Mouse (Mus musculus): ENCODE data around the gene Olfr462. TPM values are rescaled to one million over a fixed set of nuclear protein-coding genes. Genes with fewer than 3 reads are reported as not detected.
"Not testable (repeated sequence)": the region's sequence is repeated elsewhere in the genome, so short reads cannot be mapped to it uniquely, and the experiment has no call there.

Gene Olfr462
- total and polyA plus RNA-seq, 3 experiments: 0.05 TPM; not detected in 2

GRCm38 (mm10) chr11:87875436-87875835 lies 16.6 kb downstream of the Olfr462 start, which contains the start of gene Epx:
Epx (minus strand) TSS chr11:87875536.
- DNase-seq (ENCODE audit: low spot score): no peak
- no peak for ATAC-seq (ENCODE audit: extremely low read depth, insufficient number of reproducible peaks, low FRiP score, poor library complexity, severe bottlenecking)
- TF ChIP-seq CTCF (IDR thresholded peaks at IDR 0.05; ENCODE audit: low read depth, low read length) (no peak), TAL1 (conservative IDR thresholded peaks at IDR 0.05; ENCODE audit: low read depth, low read length) (no peak), POLR2AphosphoS5 (IDR thresholded peaks at IDR 0.05; ENCODE audit: insufficient replicate concordance, low read depth, low read length) (no peak), GATA1 (IDR thresholded peaks at IDR 0.05; ENCODE audit: borderline replicate concordance, low read length) (no peak), GATA2 (IDR thresholded peaks at IDR 0.05; ENCODE audit: borderline replicate concordance, low read depth, low read length) (no peak)
- no peaks in the 10 kb centered on the region for H3K4me1 ChIP-seq (ENCODE audit: insufficient read depth, low read depth, low read length)
- H3K36me3 ChIP-seq (replicated peaks): no peaks in the 10 kb centered on the region
- peaks cover 30% of the 10 kb centered on the region for H3K27me3 ChIP-seq (ENCODE audit: insufficient read depth, low read length)
- H3K4me3 ChIP-seq (ENCODE audit: low read depth, low read length): no peak within 1 kb of the TSS
- no peaks in the 10 kb centered on the region for H3K9me3 ChIP-seq (replicated peaks)

- DNase-seq (ENCODE audit: low spot score): no peak
- Histone ChIP-seq H3K9me3 (replicated peaks) (no peaks in the 10 kb centered on the region), H3K4me3 (ENCODE audit: low read depth, low read length) (no peak overlapping the region), H3K36me3 (replicated peaks) (no peaks in the 10 kb centered on the region), H3K4me1 (ENCODE audit: insufficient read depth, low read depth, low read length) (no peaks in the 10 kb centered on the region), H3K27me3 (ENCODE audit: insufficient read depth, low read length) (peaks cover 22% of the 10 kb centered on the region)
- TF ChIP-seq POLR2AphosphoS5 (IDR thresholded peaks at IDR 0.05; ENCODE audit: insufficient replicate concordance, low read depth, low read length) (no peak), CTCF (IDR thresholded peaks at IDR 0.05; ENCODE audit: low read depth, low read length) (no peak), TAL1 (conservative IDR thresholded peaks at IDR 0.05; ENCODE audit: low read depth, low read length) (no peak)
- no peak for ATAC-seq (ENCODE audit: extremely low read depth, insufficient number of reproducible peaks, low FRiP score, poor library complexity, severe bottlenecking)
These were observed 20.3 kb downstream of the Olfr462 start for GRCm38 (mm10) chr11:87871766-87872165.

- no peaks in the 10 kb centered on the region for H3K4me1 ChIP-seq (ENCODE audit: insufficient read depth, low read depth, low read length)
- TF ChIP-seq CTCF (IDR thresholded peaks at IDR 0.05; ENCODE audit: low read depth, low read length) (no peak), POLR2AphosphoS5 (IDR thresholded peaks at IDR 0.05; ENCODE audit: insufficient replicate concordance, low read depth, low read length) (no peak), GATA2 (IDR thresholded peaks at IDR 0.05; ENCODE audit: borderline replicate concordance, low read depth, low read length) (no peak), GATA1 (IDR thresholded peaks at IDR 0.05; ENCODE audit: borderline replicate concordance, low read length) (no peak), TAL1 (conservative IDR thresholded peaks at IDR 0.05; ENCODE audit: low read depth, low read length) (no peak)
- no peak for DNase-seq (ENCODE audit: low spot score)
- H3K4me3 ChIP-seq (ENCODE audit: low read depth, low read length): no peak overlapping the region
- H3K27me3 ChIP-seq (ENCODE audit: insufficient read depth, low read length): peaks cover 15% of the 10 kb centered on the region; the same call in 1 of the 2 replicates
- no peak for ATAC-seq (ENCODE audit: extremely low read depth, insufficient number of reproducible peaks, low FRiP score, poor library complexity, severe bottlenecking)
- H3K36me3 ChIP-seq (replicated peaks): no peaks in the 10 kb centered on the region
- H3K9me3 ChIP-seq (replicated peaks): no peaks in the 10 kb centered on the region
These were observed 22.0 kb downstream of the Olfr462 start for GRCm38 (mm10) chr11:87870096-87870495.

GRCm38 (mm10) chr11:87866891-87867290 lies 25.2 kb downstream of the Olfr462 start:
- H3K4me1 ChIP-seq (ENCODE audit: insufficient read depth, low read depth, low read length); ATAC-seq (ENCODE audit: extremely low read depth, insufficient number of reproducible peaks, low FRiP score, poor library complexity, severe bottlenecking); H3K9me3 ChIP-seq (replicated peaks); DNase-seq (ENCODE audit: low spot score); H3K4me3 ChIP-seq (ENCODE audit: low read depth, low read length): not testable (repeated sequence)
- Histone ChIP-seq H3K27me3 (ENCODE audit: insufficient read depth, low read length) (peaks cover 13% of the 10 kb centered on the region; the same call in 1 of the 2 replicates), H3K36me3 (replicated peaks) (peaks cover 12% of the 10 kb centered on the region)

GRCm38 (mm10) chr11:87862805-87863204 lies 29.3 kb downstream of the Olfr462 start:
- DNase-seq (ENCODE audit: low spot score) (no peak), ATAC-seq (ENCODE audit: extremely low read depth, insufficient number of reproducible peaks, low FRiP score, poor library complexity, severe bottlenecking) (no peak)
- Histone ChIP-seq H3K4me1 (ENCODE audit: insufficient read depth, low read depth, low read length) (no peaks in the 10 kb centered on the region), H3K9me3 (replicated peaks) (no peaks in the 10 kb centered on the region), H3K4me3 (ENCODE audit: low read depth, low read length) (no peak overlapping the region), H3K36me3 (replicated peaks) (peaks cover 40% of the 10 kb centered on the region), H3K27me3 (ENCODE audit: insufficient read depth, low read length) (peaks cover 7% of the 10 kb centered on the region; the same call in 1 of the 2 replicates)
- TF ChIP-seq POLR2AphosphoS5 (IDR thresholded peaks at IDR 0.05; ENCODE audit: insufficient replicate concordance, low read depth, low read length): no peak
- TF ChIP-seq GATA1 (IDR thresholded peaks at IDR 0.05; ENCODE audit: borderline replicate concordance, low read length): no peak
- no peak for TF ChIP-seq TAL1 (conservative IDR thresholded peaks at IDR 0.05; ENCODE audit: low read depth, low read length)
- no peak for TF ChIP-seq GATA2 (IDR thresholded peaks at IDR 0.05; ENCODE audit: borderline replicate concordance, low read depth, low read length)
- TF ChIP-seq CTCF (IDR thresholded peaks at IDR 0.05; ENCODE audit: low read depth, low read length): no peak

- no peak for ATAC-seq (ENCODE audit: extremely low read depth, insufficient number of reproducible peaks, low FRiP score, poor library complexity, severe bottlenecking)
- H3K36me3 ChIP-seq (replicated peaks): peaks cover 59% of the 10 kb centered on the region
These were observed 31.6 kb downstream of the Olfr462 start for GRCm38 (mm10) chr11:87860426-87860825.

GRCm38 (mm10) chr11:87859273-87859672 lies 32.8 kb downstream of the Olfr462 start:
- Histone ChIP-seq H3K4me3 (ENCODE audit: low read depth, low read length) (no peak overlapping the region), H3K9me3 (replicated peaks) (no peaks in the 10 kb centered on the region), H3K27me3 (ENCODE audit: insufficient read depth, low read length) (peaks cover 7% of the 10 kb centered on the region; the same call in 1 of the 2 replicates), H3K36me3 (replicated peaks) (peaks cover 59% of the 10 kb centered on the region), H3K4me1 (ENCODE audit: insufficient read depth, low read depth, low read length) (no peaks in the 10 kb centered on the region)
- DNase-seq (ENCODE audit: low spot score) (no peak), ATAC-seq (ENCODE audit: extremely low read depth, insufficient number of reproducible peaks, low FRiP score, poor library complexity, severe bottlenecking) (no peak)
- TF ChIP-seq CTCF (IDR thresholded peaks at IDR 0.05; ENCODE audit: low read depth, low read length): no peak
- TF ChIP-seq TAL1 (conservative IDR thresholded peaks at IDR 0.05; ENCODE audit: low read depth, low read length): no peak
- TF ChIP-seq POLR2AphosphoS5 (IDR thresholded peaks at IDR 0.05; ENCODE audit: insufficient replicate concordance, low read depth, low read length): no peak
- TF ChIP-seq GATA1 (IDR thresholded peaks at IDR 0.05; ENCODE audit: borderline replicate concordance, low read length): no peak
- TF ChIP-seq GATA2 (IDR thresholded peaks at IDR 0.05; ENCODE audit: borderline replicate concordance, low read depth, low read length): no peak

More at GRCm38 (mm10) chr11:87860426-87860825, 31.6 kb downstream of the Olfr462 start:
- peaks cover 7% of the 10 kb centered on the region; the same call in 1 of the 2 replicates for H3K27me3 ChIP-seq (ENCODE audit: insufficient read depth, low read length)
- no peaks in the 10 kb centered on the region for H3K9me3 ChIP-seq (replicated peaks)
- TF ChIP-seq POLR2AphosphoS5 (IDR thresholded peaks at IDR 0.05; ENCODE audit: insufficient replicate concordance, low read depth, low read length) (no peak), CTCF (IDR thresholded peaks at IDR 0.05; ENCODE audit: low read depth, low read length) (no peak), TAL1 (conservative IDR thresholded peaks at IDR 0.05; ENCODE audit: low read depth, low read length) (no peak), GATA2 (IDR thresholded peaks at IDR 0.05; ENCODE audit: borderline replicate concordance, low read depth, low read length) (no peak)
- H3K4me3 ChIP-seq (ENCODE audit: low read depth, low read length): no peak overlapping the region
- DNase-seq (ENCODE audit: low spot score): no peak
- H3K4me1 ChIP-seq (ENCODE audit: insufficient read depth, low read depth, low read length): no peaks in the 10 kb centered on the region

Measured in G1E (cell line).